Mouse (Mus musculus) kidney, postnatal 0 days (tissue): ENCODE results near the gene Gna13. TPM values are rescaled to one million over a fixed set of nuclear protein-coding genes. Genes with fewer than 3 reads are reported as not detected.
A peak's percentile ranks its signal among the peaks of the same experiment; 100 is the strongest.

Source experiments
- ATAC-seq: fragments of 200-750 bp; cut with Nextera tagmentation; replicated peaks from 2 replicates; pipeline ENCODE4 v1.8.0; 2017; ENCODE audit warnings: low read depth, moderate number of reproducible peaks, moderate TSS enrichment, moderate library complexity; ENCODE audit not compliant: low FRiP score
- DNase-seq: peaks from one replicate; pipeline ENCODE4 v3.0.0-alpha.2; 2016; ENCODE audit warnings: low spot score
- H3K27ac ChIP-seq: fragments of 300-500 bp; sonication (generic); 2 replicates; pipeline ENCODE4 v1.5.1; 2014; ENCODE audit warnings: mild to moderate bottlenecking
- H3K27me3 ChIP-seq: fragments of 300-500 bp; sonication (generic); 2 replicates; pipeline ENCODE4 v1.6.1; 2014; ENCODE audit warnings: low read length, mixed read lengths; ENCODE audit not compliant: insufficient read depth
- H3K36me3 ChIP-seq: fragments of 300-500 bp; sonication (generic); 2 replicates; pipeline ENCODE4 v1.6.1; 2014; ENCODE audit warnings: low read length, mixed read lengths; ENCODE audit not compliant: insufficient read depth
- H3K4me1 ChIP-seq: fragments of 300-500 bp; sonication (generic); replicated peaks from 2 replicates; pipeline ENCODE4 v1.6.1; 2014; ENCODE audit warnings: antibody characterized with exemption, low read length, mixed read lengths; ENCODE audit not compliant: insufficient read depth
- H3K4me2 ChIP-seq: fragments of 300-500 bp; sonication (generic); 2 replicates; pipeline ENCODE4 v1.6.1; 2014; ENCODE audit warnings: mild to moderate bottlenecking, low read length, moderate library complexity, mixed read lengths
- H3K4me3 ChIP-seq: fragments of 300-500 bp; sonication (generic); replicated peaks from 2 replicates; pipeline ENCODE4 v1.5.1; 2014; ENCODE audit warnings: low read depth, low read length
- H3K9ac ChIP-seq: fragments of 300-500 bp; sonication (generic); 2 replicates; pipeline ENCODE4 v1.6.1; 2014; ENCODE audit warnings: low read depth, low read length
- H3K9me3 ChIP-seq: fragments of 300-500 bp; sonication (generic); replicated peaks from 2 replicates; pipeline ENCODE4 v1.6.1; 2016; ENCODE audit warnings: low read length, inconsistent platforms, mixed read lengths
- CTCF ChIP-seq: IDR thresholded peaks from 2 replicates; pipeline ENCODE4 v1.5.1; 2016; ENCODE audit warnings: antibody characterized with exemption, low read depth, mild to moderate bottlenecking, moderate library complexity
- WGBS: fragments of 180-500 bp; shearing (Covaris S2); extraction: QIAGEN DNeasy Blood & Tissue Kit; methylation state at CpG from one replicate; pipeline ENCODE4 v1.1.7; 2014; 5-methylcytosine and 5-hydroxymethylcytosine counted together
- polyA plus RNA-seq: library from polyadenylated mRNA; unstranded; fragments of >200 nt; fragmentation: Nextera tagmentation; extraction: Ambion mirVana; gene quantifications from 2 replicates; pipeline ENCODE4 v1.2.1, GENCODE M21; 2015

Gna13 gene
- polyA plus RNA-seq, 1 experiment from 2014 or later = 36.2 TPM

GRCm38 (mm10) chr11:109426272-109426586 lies 63.6 kb downstream of the Gna13 start:
- H3K4me3 ChIP-seq = peak overlapping the region; percentile 43
- peak overlapping the region; percentile 48 for H3K4me2 ChIP-seq
- H3K9ac ChIP-seq = peak overlapping the region; percentile 60
- H3K36me3 ChIP-seq = peaks cover 14% of the 10 kb centered on the region
- H3K4me1 ChIP-seq = 0 out of 2 replicates have a peak, but pooled peaks cover 4% of the 10 kb centered on the region
- WGBS = under 1% methylated on average over 11 of the region's 11 CpGs
- DNase-seq = no peak
- H3K27me3 ChIP-seq = no peaks in the 10 kb centered on the region
- TF ChIP-seq CTCF = no peak
- no peaks in the 10 kb centered on the region for H3K9me3 ChIP-seq
- peak overlapping the region; percentile 69 for H3K27ac ChIP-seq
- ATAC-seq = no peak; the same call in 1 of the 2 replicates

GRCm38 (mm10) chr11:109427353-109427752 lies 64.7 kb downstream of the Gna13 start:
- Histone ChIP-seq H3K9ac (no peak overlapping the region), H3K36me3 (peaks cover 14% of the 10 kb centered on the region), H3K4me1 (0 out of 2 replicates have a peak, but pooled peaks cover 4% of the 10 kb centered on the region), H3K27ac (no peak overlapping the region), H3K4me3 (no peak overlapping the region), H3K27me3 (no peaks in the 10 kb centered on the region), H3K4me2 (no peak overlapping the region), H3K9me3 (no peaks in the 10 kb centered on the region)
- ATAC-seq (no peak), DNase-seq (no peak)
- no peak for TF ChIP-seq CTCF
- WGBS = 95% methylated on average over 5 of the region's 5 CpGs

- H3K36me3 ChIP-seq = peaks cover 26% of the 10 kb centered on the region
Measured at GRCm38 (mm10) chr11:109434233-109434798, 71.7 kb downstream of the Gna13 start.

GRCm38 (mm10) chr11:109436889-109437288 lies 74.3 kb downstream of the Gna13 start:
- ATAC-seq (no peak), DNase-seq (no peak)
- 77% methylated on average over 8 of the region's 8 CpGs for WGBS
- Histone ChIP-seq H3K4me2 (no peak overlapping the region), H3K27ac (no peak overlapping the region), H3K9ac (no peak overlapping the region), H3K4me1 (0 out of 2 replicates have a peak, but pooled peaks cover 3% of the 10 kb centered on the region), H3K27me3 (no peaks in the 10 kb centered on the region), H3K4me3 (no peak overlapping the region), H3K9me3 (no peaks in the 10 kb centered on the region), H3K36me3 (peaks cover 15% of the 10 kb centered on the region; the same call in 1 of the 2 replicates)
- no peak for TF ChIP-seq CTCF

More at GRCm38 (mm10) chr11:109434233-109434798, 71.7 kb downstream of the Gna13 start:
- Histone ChIP-seq H3K27ac (no peak overlapping the region), H3K9me3 (no peaks in the 10 kb centered on the region), H3K27me3 (no peaks in the 10 kb centered on the region), H3K4me1 (no peaks in the 10 kb centered on the region), H3K9ac (no peak overlapping the region), H3K4me2 (no peak overlapping the region), H3K4me3 (no peak overlapping the region)
- no peak for ATAC-seq
- TF ChIP-seq CTCF = no peak
- 91% methylated on average over 16 of the region's 16 CpGs for WGBS
- DNase-seq = no peak

- WGBS = 20% methylated on average over 5 of the region's 5 CpGs
- Histone ChIP-seq H3K4me3 (peak overlapping the region; percentile 51; the same call in 1 of the 2 replicates), H3K9me3 (no peaks in the 10 kb centered on the region), H3K27ac (peak overlapping the region; percentile 13; the same call in 1 of the 2 replicates), H3K4me2 (peak overlapping the region; percentile 86), H3K27me3 (no peaks in the 10 kb centered on the region), H3K4me1 (0 out of 2 replicates have a peak, but pooled peaks cover 3% of the 10 kb centered on the region), H3K9ac (0 out of 2 replicates have a peak overlapping the region, but pooled peaks have one; percentile 59), H3K36me3 (peaks cover 12% of the 10 kb centered on the region; the same call in 1 of the 2 replicates)
- ATAC-seq (0 out of 2 replicates have a peak, but pooled peaks have one; percentile 12), DNase-seq (peak; percentile 31)
- TF ChIP-seq CTCF = no peak
Measured at GRCm38 (mm10) chr11:109439209-109439608, 76.6 kb downstream of the Gna13 start.

- Histone ChIP-seq H3K9me3 (no peaks in the 10 kb centered on the region), H3K27ac (peak overlapping the region; percentile 13; the same call in 1 of the 2 replicates), H3K4me2 (peak overlapping the region; percentile 86), H3K36me3 (peaks cover 5% of the 10 kb centered on the region; the same call in 1 of the 2 replicates), H3K4me3 (peak overlapping the region; percentile 51), H3K27me3 (no peaks in the 10 kb centered on the region), H3K4me1 (0 out of 2 replicates have a peak, but pooled peaks cover 3% of the 10 kb centered on the region), H3K9ac (peak overlapping the region; percentile 59)
- ATAC-seq (peak; percentile 71), DNase-seq (peak; percentile 91)
- TF ChIP-seq CTCF = peak; percentile 20; the same call in 1 of the 2 replicates
- whole genome bisulfite sequencing = 1% methylated on average over 32 of the region's 32 CpGs
Measured at GRCm38 (mm10) chr11:109439829-109440340, 77.3 kb downstream of the Gna13 start.
